Mouse (Mus musculus) stomach, postnatal 0 days (tissue): ENCODE results near the gene Bik. TPM values are rescaled to one million over a fixed set of nuclear protein-coding genes. Genes with fewer than 3 reads are reported as not detected.

Experiments used
- ATAC-seq: fragments of 200-750 bp; cut with Nextera tagmentation; 2 replicates; pipeline ENCODE4 v1.8.0; 2017; ENCODE audit not compliant: low FRiP score, low TSS enrichment
- DNase-seq: peaks from one replicate; pipeline ENCODE4 v3.0.0-alpha.2; 2016; ENCODE audit warnings: low spot score
- H3K27ac ChIP-seq: fragments of 300-500 bp; sonication (generic); replicated peaks from 2 replicates; pipeline ENCODE4 v1.5.1; 2014; ENCODE audit warnings: mild to moderate bottlenecking, control low read depth
- H3K27me3 ChIP-seq: fragments of 300-500 bp; sonication (generic); 2 replicates; pipeline ENCODE4 v1.6.1; 2014; ENCODE audit warnings: low read length; ENCODE audit not compliant: control insufficient read depth, insufficient read depth
- H3K36me3 ChIP-seq: fragments of 300-500 bp; sonication (generic); 2 replicates; pipeline ENCODE4 v1.6.1; 2014; ENCODE audit warnings: low read length, mixed read lengths; ENCODE audit not compliant: control insufficient read depth, insufficient read depth
- H3K4me1 ChIP-seq: fragments of 300-500 bp; sonication (generic); replicated peaks from 2 replicates; pipeline ENCODE4 v1.6.1; 2014; ENCODE audit warnings: antibody characterized with exemption; ENCODE audit not compliant: control insufficient read depth, insufficient read depth
- H3K4me2 ChIP-seq: fragments of 300-500 bp; sonication (generic); replicated peaks from 2 replicates; pipeline ENCODE4 v1.6.1; 2014; ENCODE audit warnings: low read depth, mild to moderate bottlenecking, control low read depth, moderate library complexity
- H3K4me3 ChIP-seq: fragments of 300-500 bp; sonication (generic); 2 replicates; pipeline ENCODE4 v1.5.1; 2014; ENCODE audit warnings: low read depth, low read length, control low read depth
- H3K9ac ChIP-seq: fragments of 300-500 bp; sonication (generic); 2 replicates; pipeline ENCODE4 v1.6.1; 2014; ENCODE audit warnings: mild to moderate bottlenecking, low read length, control low read depth, mixed read lengths
- H3K9me3 ChIP-seq: fragments of 300-500 bp; sonication (generic); 2 replicates; pipeline ENCODE4 v1.6.1; 2016; ENCODE audit warnings: low read length; ENCODE audit not compliant: control insufficient read depth
- CTCF ChIP-seq: IDR thresholded peaks from 2 replicates; pipeline ENCODE4 v1.5.1; 2016; ENCODE audit warnings: antibody characterized with exemption, low read depth, mild to moderate bottlenecking, moderate library complexity
- EP300 ChIP-seq: optimal IDR thresholded peaks from 2 replicates; pipeline ENCODE3; 2016; ENCODE audit warnings: antibody characterized with exemption
- WGBS: fragments of 180-500 bp; shearing (Covaris S2); extraction: QIAGEN DNeasy Blood & Tissue Kit; methylation state at CpG from one replicate; pipeline ENCODE4 v1.1.7; 2014; 5-methylcytosine and 5-hydroxymethylcytosine counted together
- microRNA-seq: library from miRNA; unstranded; fragments of <30 nt; microRNA quantifications from one replicate; pipeline ENCODE4, GENCODE M21; 2016
- polyA plus RNA-seq: library from polyadenylated mRNA; unstranded; fragments of >200 nt; fragmentation: Nextera tagmentation; extraction: Ambion mirVana; gene quantifications from 2 replicates; pipeline ENCODE4 v1.2.1, GENCODE M21; 2015

The Bik gene
- polyA plus RNA-seq, 1 experiment from 2014 or later, result 4.2 TPM

- DNase-seq (peak; percentile 63), ATAC-seq (peak; percentile 76)
- 8% methylated on average over 19 of the region's 19 CpGs for WGBS
- Histone ChIP-seq H3K4me1 (peaks cover 6% of the 10 kb centered on the region; the same call in 1 of the 2 replicates), H3K9ac (peak overlapping the region; percentile 72), H3K4me3 (peak overlapping the region; percentile 58), H3K27ac (peak overlapping the region; percentile 78), H3K36me3 (no peaks in the 10 kb centered on the region), H3K4me2 (peak overlapping the region; percentile 84), H3K27me3 (no peaks in the 10 kb centered on the region), H3K9me3 (no peaks in the 10 kb centered on the region)
- TF ChIP-seq CTCF, result no peak
- TF ChIP-seq EP300, result no peak
These were observed 67.2 kb downstream of the Bik start for GRCm38 (mm10) chr15:83593702-83594512.

Small RNA genes within 50 kb of the gene (microRNA-seq; reads per million reads assigned to microRNA genes)
- not detected for gene Gm24575

Other genes with a start within 250 kb of the Bik start
- 57.0 and 60.3 TPM in 2 replicates for gene Arfgap3, start 176.6 kb upstream of the Bik start, polyA plus RNA-seq
- gene Pacsin2, start 62.3 kb upstream of the Bik start, polyA plus RNA-seq, result 42.5 and 46.6 TPM in 2 replicates
- 10.2 and 11.4 TPM in 2 replicates for gene Ttll1, start 16.0 kb upstream of the Bik start, polyA plus RNA-seq
- 277 and 284 TPM in 2 replicates for gene Tspo, start 36.7 kb downstream of the Bik start, polyA plus RNA-seq
- gene Mcat, start 36.9 kb downstream of the Bik start, polyA plus RNA-seq, result 24.9 and 25.5 TPM in 2 replicates
- gene Ttll12, start 68.3 kb downstream of the Bik start, polyA plus RNA-seq, result 17.3 and 17.6 TPM in 2 replicates
- gene Scube1, start 198.2 kb downstream of the Bik start, polyA plus RNA-seq, result 5.0 and 5.5 TPM in 2 replicates